Mouse (Mus musculus) adrenal gland, postnatal 4 days (tissue): ENCODE results near the gene Zfp697. TPM values are rescaled to one million over a fixed set of nuclear protein-coding genes. Genes with fewer than 3 reads are reported as not detected.
"Not testable (repeated sequence)": the region's sequence is repeated elsewhere in the genome, so short reads cannot be mapped to it uniquely, and the experiment has no call there.

Source experiments
- DNase-seq, 2 experiments: peaks; one replicate each; pipeline ENCODE4 v3.0.0; 2021 to 2022; ENCODE audit warnings: low spot score in 2 of 2, mixed read lengths in 2 of 2
- total RNA-seq, 2 experiments: library from RNA; stranded (reverse); gene quantifications; 2 replicates each; pipeline ENCODE4 v1.2.3; 2021

Zfp697 gene
- total RNA-seq, 2 experiments from 2014 or later, result 5.6 to 9.4 TPM

DNA sequence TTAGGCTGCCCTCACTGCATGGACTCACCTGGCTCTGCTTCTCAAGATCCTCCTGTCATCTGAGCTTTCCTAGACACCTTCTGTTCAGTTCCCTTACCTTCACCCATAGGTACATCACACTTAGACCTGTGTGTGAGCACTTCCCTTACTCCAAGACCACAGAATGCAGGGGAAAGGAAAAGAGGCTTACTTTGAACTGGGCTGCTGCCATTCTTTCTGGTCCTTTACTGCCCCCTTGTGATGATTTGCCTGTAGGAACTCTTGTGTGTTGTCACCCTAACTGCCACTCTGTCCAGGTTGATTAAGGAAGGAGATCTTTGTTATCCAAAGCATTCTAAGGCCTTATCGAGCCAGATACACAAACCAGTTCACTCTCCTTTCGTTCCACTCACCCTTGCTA lies 114.5 kb downstream of the Zfp697 start:
- not testable (repeated sequence) for DNase-seq

DNA sequence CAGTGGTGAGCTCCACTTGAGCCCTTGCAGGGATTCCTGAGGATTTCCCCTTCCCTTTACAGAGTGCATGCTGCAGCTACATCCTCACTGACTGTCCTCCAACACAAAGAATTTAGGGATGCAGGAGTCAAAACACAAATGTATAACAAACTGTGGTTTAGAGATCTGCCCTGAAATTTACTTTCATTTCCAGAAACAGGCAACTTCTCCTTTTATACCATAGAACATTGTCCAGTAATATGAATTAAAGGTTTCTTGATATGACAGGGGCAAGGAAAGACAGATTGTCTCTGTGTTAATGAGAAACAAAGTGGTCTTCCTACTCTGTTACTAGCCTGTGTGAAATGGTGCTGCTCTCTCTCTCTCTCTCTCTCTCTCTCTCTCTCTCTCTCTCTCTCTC lies 115.1 kb downstream of the Zfp697 start:
- DNase-seq, result not testable (repeated sequence)

DNA sequence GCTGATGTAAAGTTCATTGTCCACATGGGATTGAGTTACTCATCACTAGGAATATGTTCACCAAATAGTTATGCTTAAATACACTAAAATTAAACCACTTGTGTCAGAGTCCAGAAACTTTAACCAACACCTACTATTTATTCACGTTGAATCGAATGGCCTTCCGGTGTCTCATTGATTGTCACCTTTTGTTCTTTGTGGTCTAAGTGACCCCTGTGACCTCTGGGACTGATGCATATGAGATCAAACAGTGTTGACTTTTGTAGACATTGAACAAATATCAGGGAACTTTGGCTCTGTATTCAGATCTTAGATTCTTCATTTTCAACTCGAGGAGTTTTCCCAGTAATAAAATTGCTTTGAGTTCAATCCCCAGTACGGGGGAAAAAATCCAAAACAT lies 125.0 kb downstream of the Zfp697 start:
- not testable (repeated sequence) for DNase-seq

DNA sequence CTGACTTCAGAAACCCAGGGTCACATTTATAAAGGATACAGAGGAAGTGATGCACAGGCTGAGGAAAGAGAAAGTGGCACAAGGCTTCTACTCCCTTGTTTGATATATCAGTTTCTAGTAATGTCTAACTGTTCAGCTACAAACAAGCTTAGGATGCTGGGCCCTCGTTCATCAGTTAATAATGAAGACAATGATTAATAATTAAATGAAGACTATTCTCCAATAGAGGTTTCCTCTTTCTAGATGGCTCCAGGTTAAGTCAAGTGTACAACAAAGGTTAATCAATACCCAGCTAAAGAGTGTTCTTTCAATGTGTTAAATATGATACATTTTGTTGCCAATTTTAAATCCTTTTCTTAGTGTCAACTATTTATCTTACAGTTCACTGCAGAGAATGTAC lies 128.2 kb downstream of the Zfp697 start, which contains the start of gene Hsd3b4:
Gene Hsd3b4, minus strand, starts transcription at position 101 of the 400 bp plus-strand sequence.
- not testable (repeated sequence) for DNase-seq

DNA sequence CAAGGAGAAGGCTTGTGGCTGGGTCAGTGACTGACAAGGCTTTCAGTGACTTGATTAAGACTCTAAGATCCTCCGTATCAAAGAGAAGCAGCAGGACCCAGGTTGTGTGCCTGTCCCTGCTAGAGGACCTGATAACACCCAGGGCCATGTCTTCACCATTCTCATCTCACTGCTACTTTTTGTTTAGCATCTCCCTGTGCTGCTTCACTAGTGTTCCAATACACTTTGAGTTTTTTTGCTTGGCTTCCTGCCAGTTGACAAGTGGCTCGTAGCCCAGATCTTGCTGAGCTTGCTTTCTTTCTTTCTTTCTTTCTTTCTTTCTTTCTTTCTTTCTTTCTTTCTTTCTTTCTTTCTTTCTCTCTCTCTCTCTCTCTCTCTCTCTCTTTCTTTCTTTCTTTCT lies 140.5 kb downstream of the Zfp697 start:
- DNase-seq, result not testable (repeated sequence)

DNA sequence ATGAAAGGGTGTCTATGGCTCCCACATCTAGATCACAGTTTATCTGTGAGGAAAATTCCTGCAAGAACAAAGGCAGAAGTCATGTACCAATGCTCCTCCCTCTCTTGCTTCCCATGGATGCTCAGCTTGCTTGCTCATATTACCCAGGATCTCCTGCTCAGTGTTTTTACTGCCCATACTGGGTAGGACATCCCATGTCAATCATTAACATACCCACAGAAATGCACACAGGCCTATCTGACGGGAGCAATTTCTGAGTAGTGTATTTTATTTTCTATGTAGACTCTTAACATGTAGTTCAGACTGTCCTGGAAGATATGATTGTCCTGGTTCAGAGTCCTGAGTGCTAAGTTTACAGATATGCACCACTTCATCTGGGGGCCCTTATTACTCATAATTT lies 142.3 kb downstream of the Zfp697 start:
- DNase-seq, result not testable (repeated sequence)

DNA sequence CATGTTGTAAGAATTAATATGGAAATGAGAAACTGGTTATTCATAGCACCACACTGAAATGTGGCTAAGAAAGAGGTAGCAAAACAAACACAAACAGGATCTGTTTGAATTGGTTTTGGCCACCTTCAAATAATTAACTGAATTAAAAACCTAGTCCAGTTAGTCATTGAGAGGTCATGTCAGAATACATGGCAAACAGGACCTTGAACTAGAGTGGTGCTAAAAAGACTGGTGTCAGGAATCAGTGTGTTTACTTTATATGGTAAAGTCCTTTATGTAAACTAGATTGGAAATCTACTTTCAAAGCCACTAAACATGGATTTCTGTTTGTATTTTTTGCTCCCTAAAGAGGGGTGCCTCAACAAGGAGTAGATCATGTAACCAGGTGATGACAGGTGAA lies 142.7 kb downstream of the Zfp697 start:
- not testable (repeated sequence) for DNase-seq

DNA sequence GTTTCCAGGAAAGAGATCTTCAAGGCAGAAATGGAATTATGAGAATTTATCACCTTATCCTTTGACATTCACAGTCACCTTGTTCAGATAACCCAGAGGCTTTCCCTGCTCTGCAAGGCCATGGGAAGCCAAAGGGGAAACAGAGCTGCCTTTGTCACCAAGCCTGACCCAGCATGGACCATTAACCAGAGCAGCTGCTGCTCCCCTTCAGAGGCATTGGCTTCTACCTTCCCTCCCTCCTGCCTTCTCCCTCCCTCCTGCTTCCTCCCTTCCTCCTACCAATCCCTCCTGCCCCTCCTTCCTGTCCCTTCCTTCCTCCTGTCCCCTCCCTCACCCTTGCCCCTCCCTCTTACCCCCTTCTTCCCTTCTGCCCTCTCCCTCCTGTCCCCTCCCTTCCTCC lies 165.4 kb downstream of the Zfp697 start:
- not testable (repeated sequence) for DNase-seq

DNA sequence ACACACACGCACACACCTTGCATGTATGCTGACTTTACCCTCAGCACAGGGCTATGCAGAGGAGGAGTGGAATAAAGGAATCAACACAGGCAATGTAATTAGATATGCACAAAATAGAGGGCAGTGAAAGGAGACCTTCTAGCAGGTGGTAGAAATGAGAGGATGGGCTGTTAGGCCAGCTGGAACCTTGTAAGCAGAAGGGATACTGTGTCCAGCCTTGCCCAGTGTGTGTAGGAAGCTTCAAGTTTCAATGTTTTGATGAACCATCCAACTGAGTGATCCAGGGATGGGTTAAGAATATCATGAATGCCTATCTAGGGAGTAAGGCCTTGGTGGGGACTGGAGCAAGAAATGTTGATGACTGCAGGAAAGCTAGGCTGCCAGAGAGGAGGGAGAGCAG lies 166.2 kb downstream of the Zfp697 start:
- not testable (repeated sequence) for DNase-seq

DNA sequence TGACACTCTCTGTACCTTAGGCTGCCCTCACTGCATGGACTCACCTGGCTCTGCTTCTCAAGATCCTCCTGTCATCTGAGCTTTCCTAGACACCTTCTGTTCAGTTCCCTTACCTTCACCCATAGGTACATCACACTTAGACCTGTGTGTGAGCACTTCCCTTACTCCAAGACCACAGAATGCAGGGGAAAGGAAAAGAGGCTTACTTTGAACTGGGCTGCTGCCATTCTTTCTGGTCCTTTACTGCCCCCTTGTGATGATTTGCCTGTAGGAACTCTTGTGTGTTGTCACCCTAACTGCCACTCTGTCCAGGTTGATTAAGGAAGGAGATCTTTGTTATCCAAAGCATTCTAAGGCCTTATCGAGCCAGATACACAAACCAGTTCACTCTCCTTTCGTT lies 168.0 kb downstream of the Zfp697 start:
- not testable (repeated sequence) for DNase-seq

DNA sequence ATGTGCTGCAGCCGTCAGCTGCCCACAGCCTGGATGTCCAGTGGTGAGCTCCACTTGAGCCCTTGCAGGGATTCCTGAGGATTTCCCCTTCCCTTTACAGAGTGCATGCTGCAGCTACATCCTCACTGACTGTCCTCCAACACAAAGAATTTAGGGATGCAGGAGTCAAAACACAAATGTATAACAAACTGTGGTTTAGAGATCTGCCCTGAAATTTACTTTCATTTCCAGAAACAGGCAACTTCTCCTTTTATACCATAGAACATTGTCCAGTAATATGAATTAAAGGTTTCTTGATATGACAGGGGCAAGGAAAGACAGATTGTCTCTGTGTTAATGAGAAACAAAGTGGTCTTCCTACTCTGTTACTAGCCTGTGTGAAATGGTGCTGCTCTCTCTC lies 168.6 kb downstream of the Zfp697 start:
- not testable (repeated sequence) for DNase-seq

DNA sequence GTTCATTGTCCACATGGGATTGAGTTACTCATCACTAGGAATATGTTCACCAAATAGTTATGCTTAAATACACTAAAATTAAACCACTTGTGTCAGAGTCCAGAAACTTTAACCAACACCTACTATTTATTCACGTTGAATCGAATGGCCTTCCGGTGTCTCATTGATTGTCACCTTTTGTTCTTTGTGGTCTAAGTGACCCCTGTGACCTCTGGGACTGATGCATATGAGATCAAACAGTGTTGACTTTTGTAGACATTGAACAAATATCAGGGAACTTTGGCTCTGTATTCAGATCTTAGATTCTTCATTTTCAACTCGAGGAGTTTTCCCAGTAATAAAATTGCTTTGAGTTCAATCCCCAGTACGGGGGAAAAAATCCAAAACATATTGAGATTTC lies 178.4 kb downstream of the Zfp697 start:
- not testable (repeated sequence) for DNase-seq

DNA sequence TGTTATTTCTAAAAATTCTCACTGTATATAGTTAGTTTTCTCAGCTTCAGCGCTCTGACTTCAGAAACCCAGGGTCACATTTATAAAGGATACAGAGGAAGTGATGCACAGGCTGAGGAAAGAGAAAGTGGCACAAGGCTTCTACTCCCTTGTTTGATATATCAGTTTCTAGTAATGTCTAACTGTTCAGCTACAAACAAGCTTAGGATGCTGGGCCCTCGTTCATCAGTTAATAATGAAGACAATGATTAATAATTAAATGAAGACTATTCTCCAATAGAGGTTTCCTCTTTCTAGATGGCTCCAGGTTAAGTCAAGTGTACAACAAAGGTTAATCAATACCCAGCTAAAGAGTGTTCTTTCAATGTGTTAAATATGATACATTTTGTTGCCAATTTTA lies 181.6 kb downstream of the Zfp697 start:
- DNase-seq, result not testable (repeated sequence)

DNA sequence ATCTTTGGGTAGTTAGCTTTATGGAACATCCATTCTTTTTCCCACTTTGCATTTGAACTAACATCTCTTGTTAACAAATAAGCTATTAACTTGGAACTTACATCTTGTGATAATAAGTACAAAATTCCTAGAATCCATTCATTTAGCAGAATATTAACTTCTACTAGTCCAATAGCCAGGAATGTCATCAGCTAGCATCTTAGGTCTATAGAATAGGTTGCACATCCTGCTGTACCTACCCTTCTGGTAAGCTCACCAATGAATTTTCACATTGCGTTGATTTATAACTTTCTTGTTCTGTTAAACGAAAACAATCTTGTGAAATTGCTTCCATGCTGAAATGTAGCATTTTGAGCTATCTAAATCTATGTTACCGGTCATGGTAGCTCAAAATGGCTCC lies 182.6 kb downstream of the Zfp697 start:
- not testable (repeated sequence) for DNase-seq

DNA sequence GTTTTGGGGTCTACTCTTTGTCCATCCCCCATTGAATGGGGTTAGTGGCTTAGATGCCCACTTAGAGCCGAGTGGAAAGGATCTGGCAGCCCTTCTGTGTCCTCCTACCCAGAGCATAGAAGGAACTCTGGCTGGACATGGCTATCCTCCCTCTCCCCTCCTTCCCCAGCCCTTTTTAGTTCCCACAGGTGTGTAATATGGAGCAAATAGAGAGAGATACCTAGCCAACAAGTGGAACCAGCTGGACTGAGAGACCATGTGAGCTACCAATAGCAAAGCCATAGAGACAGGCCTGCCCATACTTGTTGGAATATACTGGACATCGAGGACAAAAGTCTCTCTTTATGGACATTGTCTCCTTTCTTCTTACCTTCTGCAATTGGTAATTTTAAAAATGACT lies 185.5 kb downstream of the Zfp697 start:
- not testable (repeated sequence) for DNase-seq

DNA sequence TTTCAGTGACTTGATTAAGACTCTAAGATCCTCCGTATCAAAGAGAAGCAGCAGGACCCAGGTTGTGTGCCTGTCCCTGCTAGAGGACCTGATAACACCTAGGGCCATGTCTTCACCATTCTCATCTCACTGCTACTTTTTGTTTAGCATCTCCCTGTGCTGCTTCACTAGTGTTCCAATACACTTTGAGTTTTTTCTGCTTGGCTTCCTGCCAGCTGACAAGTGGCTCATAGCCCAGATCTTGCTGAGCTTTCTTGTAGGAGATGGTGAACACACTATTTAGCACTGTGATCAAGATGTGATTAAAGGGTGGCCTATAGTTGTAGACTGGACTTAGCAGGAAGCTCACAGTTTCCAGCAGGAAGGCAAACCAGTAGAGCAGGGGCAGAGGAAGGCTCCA lies 198.8 kb downstream of the Zfp697 start:
- not testable (repeated sequence) for DNase-seq

DNA sequence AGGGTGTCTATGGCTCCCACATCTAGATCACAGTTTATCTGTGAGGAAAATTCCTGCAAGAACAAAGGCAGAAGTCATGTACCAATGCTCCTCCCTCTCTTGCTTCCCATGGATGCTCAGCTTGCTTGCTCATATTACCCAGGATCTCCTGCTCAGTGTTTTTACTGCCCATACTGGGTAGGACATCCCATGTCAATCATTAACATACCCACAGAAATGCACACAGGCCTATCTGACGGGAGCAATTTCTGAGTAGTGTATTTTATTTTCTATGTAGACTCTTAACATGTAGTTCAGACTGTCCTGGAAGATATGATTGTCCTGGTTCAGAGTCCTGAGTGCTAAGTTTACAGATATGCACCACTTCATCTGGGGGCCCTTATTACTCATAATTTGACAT lies 199.9 kb downstream of the Zfp697 start:
- not testable (repeated sequence) for DNase-seq

DNA sequence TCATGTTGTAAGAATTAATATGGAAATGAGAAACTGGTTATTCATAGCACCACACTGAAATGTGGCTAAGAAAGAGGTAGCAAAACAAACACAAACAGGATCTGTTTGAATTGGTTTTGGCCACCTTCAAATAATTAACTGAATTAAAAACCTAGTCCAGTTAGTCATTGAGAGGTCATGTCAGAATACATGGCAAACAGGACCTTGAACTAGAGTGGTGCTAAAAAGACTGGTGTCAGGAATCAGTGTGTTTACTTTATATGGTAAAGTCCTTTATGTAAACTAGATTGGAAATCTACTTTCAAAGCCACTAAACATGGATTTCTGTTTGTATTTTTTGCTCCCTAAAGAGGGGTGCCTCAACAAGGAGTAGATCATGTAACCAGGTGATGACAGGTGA lies 200.4 kb downstream of the Zfp697 start:
- not testable (repeated sequence) for DNase-seq

DNA sequence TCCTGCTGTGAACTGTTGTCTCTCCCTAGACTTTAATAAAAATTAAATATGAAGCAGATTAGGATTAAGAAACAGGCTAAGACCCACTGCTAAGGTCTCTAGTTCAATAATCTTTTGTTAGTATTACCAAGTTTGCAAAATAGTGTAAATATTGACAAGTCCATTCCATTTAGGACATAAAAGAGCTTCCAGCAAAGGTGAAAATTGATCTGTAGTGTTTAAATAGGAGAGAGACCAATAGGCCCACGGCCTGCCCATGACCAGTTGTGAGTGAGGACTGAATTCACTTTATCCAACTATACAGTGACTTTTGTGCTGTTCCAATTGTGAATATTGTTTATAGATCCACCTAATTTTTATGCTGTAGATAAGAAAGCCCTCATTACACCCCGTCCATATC lies 205.5 kb downstream of the Zfp697 start:
- no peak for DNase-seq

DNA sequence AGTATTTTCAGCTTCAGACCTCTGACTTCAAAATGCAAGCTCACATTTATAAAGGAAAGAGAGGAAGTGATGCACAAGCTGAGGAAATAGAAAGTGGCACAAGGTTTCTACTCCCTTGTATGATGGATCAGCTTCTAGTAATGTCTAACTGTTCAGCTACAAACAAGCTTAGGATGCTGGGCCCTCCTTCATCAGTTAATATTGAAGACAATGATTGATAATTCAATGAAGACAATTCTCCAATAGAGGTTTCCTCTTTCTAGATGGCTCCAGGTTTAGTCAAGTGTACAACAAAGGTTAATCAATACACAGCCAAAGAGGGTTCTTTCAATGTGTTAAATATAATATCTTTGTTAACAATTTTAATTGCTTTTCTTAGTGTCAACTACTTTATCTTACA lies 206.4 kb downstream of the Zfp697 start, which contains the start of gene Gm10681:
Gene Gm10681, minus strand, starts transcription at position 101 of the 400 bp plus-strand sequence.
- DNase-seq, result no peak

DNA sequence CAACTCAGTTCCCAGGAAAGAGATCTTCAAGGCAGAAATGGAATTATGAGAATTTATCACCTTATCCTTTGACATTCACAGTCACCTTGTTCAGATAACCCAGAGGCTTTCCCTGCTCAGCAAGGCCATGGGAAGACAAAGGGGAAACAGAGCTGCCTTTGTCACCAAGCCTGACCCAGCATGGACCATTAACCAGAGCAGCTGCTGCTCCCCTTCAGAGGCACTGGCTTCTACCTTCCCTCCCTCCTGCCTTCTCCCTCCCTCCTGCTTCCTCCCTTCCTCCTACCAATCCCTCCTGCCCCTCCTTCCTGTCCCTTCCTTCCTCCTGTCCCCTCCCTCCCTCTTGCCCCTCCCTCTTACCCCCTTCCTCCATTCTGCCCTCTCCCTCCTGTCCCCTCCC lies 231.3 kb downstream of the Zfp697 start:
- not testable (repeated sequence) for DNase-seq

DNA sequence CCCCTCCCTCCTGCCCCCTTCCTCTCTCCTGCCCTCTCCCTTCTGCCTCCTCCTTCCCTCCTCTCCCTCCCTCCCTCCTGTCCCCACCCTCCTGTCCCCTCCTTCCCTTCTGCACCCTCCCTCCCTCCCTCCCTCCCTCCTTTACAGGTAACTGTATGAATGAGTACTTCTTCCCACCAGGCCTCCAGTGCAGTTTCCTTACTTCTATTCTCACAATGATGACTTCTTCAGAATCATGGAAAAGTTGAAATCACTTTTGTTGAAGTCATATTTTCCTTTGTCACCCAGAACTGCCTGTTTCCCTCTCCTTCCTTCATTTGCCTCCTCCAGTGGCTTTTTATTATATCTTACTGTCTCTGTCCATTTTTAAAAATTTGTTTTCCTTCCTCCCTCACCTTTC lies 231.7 kb downstream of the Zfp697 start:
- DNase-seq, result no peak

DNA sequence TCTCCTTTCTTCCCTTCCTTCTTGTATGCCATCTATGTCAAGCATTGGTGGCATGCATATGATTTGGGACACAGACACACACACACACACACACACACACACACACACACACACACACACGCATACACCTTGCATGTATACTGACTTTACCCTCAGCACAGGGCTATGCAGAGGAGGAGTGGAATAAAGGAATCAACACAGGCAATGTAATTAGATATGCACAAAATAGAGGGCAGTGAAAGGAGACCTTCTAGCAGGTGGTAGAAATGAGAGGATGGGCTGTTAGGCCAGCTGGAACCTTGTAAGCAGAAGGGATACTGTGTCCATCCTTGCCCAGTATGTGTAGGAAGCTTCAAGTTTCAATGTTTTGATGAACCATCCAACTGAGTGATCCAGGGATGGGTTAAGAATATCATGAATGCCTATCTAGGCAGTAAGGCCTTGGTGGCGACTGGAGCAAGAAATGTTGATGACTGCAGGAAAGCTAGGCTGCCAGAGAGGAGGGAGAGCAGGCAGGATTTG lies 232.2 kb downstream of the Zfp697 start:
- DNase-seq, result not testable (repeated sequence)
